Mouse (Mus musculus) heart, adult 18-20 months (tissue): ENCODE measurements around the gene Ankrd35. TPM values are rescaled to one million over a fixed set of nuclear protein-coding genes. Genes with fewer than 3 reads are reported as not detected.
A peak's percentile ranks its signal among the peaks of the same experiment; 100 is the strongest.
"Not testable (repeated sequence)": the region's sequence is repeated elsewhere in the genome, so short reads cannot be mapped to it uniquely, and the experiment has no call there.

ENCODE experiments used
- DNase-seq, 2 experiments: peaks; one replicate each; pipeline ENCODE4 v3.0.0; 2021 to 2022; ENCODE audit warnings: mixed read lengths in 1 of 2
- long read RNA-seq, 2 experiments: library from polyadenylated mRNA; stranded (forward); transcript quantifications; one replicate each; pipeline ENCODE4 v2.0.0; 2021
- total RNA-seq, 2 experiments: library from RNA; stranded (reverse); gene quantifications; 2 replicates each; pipeline ENCODE4 v1.2.3; 2021

The Ankrd35 gene
- 1 to 10 TPM; 1.2 to 1.3 TPM for total RNA-seq
- long read RNA-seq, experiment 1, partial matches to known transcripts, result 0 of 10 reads
- long read RNA-seq, experiment 1, other reads (novel, unspliced or antisense), result 10 of 10 reads
- long read RNA-seq, experiment 2, partial matches to known transcripts, result 0 of 7 reads
- long read RNA-seq, experiment 2, other reads (novel, unspliced or antisense), result 7 of 7 reads

DNA sequence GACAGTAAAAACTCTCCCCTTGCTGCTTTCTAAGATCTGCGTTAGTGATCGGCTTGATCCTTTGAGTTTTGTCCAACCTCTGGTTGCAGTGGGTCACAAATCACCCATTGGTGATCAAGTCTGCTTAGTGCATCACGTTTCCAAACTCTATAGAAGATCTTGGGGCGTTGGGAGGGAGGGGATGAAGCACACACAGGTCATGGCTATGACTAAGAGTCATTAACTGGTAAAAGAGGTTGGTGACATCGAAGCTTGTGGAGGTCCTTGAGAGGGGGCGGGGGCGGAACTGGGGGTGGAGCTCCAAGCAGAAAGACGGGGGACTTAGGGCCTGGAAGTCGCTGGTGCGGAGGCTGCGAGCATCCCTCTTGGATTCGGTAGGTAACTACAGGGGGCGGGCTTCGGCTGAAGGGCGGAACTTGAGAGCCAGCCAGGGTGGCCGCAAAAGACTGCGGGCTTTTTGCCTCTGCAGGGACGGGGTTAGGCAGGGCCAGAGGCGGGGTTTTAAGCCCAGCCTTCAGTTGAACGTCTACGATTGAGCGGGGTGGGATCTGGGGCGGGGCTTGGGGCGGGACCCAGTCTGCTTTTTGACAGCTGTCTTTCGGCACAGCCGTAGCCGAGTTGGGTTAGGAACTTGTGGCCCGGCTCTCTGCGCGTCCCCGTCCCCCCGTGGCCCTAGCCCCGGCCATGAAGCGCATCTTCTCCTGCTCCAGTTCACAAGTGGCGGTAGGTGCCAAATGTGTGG is at the start of gene Ankrd35:
Gene Ankrd35, plus strand, starts transcription at position 405 of the 742 bp plus-strand sequence.
- DNase-seq, result peak; percentile 82 to 89

DNA sequence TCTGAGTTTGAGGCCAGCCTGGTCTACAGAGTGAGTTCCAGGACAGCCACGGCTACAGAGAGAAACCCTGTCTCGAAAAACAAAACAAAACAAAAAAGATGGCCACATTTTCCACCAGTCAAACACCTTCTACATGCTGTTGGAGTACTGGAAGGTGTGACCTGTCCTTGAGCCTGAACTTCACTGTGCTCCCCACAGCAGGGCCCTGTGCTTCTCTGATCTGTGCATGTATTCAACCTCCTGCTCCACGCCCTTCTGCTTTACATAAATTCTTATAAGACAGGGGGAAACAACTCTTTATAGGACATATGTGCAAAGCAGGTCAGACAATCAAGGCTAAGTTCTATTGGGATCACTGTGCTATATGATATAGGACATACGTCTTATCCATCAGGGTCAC is 46.7 kb upstream of the Ankrd35 start:
- no peak for DNase-seq

DNA sequence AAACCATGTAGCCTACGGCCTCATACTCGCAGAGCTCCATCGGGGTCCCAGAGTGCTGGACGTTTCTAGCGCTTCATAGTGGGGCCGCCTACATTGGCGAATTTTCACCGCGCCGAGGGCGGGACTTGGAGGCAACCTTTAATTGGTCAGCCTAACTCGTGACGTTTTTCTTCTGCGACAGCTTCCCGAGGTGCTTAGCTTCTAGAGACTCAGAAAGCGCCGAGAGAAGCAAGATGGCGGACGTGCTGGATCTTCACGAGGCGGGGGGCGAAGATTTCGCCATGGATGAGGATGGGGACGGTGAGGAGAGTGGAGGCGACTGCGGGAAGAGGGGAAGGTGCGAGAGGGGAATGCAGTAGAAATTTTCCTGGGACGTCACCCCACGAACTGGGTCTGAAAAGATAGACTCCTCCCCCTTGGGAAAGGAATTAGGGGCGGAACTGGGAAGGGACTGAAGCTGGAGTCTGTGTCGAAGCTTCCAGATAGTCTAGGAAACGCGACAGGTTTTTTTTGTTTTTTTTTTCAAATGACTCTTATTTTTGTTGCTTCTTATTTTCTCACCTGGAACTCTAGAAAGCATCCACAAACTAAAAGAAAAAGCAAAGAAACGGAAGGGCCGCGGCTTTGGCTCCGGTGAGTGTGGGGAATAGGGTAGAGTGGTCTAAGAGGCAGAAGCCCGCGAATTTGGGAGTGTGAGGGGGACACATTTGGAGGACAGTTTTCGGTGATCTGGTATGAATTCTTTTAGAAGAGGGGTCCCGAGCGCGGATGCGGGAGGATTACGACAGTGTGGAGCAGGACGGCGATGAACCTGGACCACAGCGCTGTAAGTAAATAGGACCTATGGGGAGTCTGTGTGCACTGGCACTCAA is 40.0 kb upstream of the Ankrd35 start, which contains the start of gene Rbm8a:
Gene Rbm8a, plus strand, starts transcription at position 205 of the 872 bp plus-strand sequence.
- DNase-seq, result peak; percentile 97 to 99

DNA sequence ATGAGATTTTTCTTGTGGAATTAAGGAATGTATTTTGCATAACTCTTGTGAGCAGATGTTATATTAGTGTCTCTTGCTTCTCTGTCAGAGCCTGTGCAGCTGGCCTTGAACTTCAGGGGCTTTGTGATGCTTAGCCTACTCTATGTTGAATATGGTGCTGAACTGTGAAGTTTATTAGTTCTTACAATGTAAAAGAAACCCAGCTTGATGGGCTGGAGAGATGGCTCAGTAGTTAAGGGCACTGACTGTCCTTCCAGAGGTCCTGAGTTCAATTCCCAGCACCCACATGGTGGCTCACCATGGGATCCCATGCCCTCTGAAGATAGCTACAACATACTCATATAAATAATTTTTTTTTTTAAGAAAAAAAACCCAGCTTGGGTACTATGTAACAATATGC is 37.9 kb upstream of the Ankrd35 start:
- DNase-seq, result no peak

DNA sequence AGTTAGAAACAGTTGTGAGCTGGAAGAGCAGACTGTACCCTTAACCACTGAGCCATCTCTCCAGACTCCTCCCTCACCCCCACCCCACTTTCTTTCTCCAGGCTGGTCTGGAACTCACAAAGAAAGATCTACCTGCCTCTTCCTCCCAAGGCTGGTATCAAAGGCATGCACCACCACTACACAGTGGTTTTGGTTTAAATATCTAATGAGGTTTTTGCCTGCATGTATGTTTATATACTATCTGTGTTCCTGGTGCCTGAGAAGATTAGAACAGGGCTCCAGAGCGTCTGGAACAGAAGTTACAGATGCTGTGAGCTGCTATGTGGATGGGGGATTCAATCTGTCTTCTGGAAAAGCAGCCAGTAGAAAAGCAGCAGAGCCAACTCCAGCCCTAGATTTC is 35.9 kb upstream of the Ankrd35 start:
- DNase-seq, result no peak

DNA sequence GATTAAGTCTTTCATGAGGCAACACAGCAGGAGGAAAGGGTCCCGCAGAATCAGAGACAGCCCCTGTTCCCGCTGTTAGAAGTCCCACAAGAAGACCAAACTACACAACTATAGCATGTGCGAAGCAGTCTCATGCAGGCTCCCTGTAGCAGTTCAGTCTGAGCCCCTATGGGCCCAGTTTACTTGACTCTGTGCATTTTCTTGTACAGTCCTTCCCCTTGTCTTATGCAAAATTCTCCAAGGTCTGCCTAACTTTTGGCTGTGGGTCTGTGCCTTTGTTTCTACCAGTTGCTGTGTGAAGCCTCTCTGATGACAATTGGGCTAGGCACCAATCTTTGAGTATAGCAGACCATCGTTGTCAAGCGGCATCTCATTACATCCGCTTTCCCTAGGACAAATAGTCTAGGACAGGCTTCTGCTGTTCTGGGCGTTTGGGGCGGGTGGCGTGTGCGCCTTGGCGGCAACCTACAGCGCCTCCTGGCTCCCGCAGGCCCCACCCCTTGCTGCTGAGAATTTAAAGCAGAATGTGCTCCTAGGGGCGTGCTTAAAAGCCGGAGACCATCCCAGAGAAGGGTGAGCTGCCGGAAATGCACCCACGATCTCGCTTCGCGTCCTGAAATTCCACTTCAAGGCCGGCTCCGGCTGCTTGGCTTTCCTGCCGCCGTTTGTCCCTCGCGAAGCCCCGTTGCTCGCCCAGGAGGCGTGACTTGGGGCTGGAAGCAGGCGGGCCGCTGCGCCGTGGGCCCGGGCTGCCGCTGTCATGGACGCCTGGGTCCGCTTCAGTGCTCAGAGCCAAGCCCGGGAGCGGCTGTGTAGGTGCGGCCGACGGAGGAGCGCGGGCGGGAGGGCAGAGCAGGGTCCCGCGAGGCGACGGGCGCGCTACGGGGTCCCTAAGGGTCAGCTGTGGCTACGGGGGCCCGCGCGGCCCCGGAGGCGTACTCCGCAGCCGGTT is 34.7 kb upstream of the Ankrd35 start, which contains the start of the genes Pex11b and Gm42957:
Gene Pex11b, plus strand, starts transcription at position 449 of the 952 bp plus-strand sequence.
Gene Gm42957, plus strand, starts transcription at position 547 of the 952 bp plus-strand sequence.
- DNase-seq, result peak; percentile 94 to 95

DNA sequence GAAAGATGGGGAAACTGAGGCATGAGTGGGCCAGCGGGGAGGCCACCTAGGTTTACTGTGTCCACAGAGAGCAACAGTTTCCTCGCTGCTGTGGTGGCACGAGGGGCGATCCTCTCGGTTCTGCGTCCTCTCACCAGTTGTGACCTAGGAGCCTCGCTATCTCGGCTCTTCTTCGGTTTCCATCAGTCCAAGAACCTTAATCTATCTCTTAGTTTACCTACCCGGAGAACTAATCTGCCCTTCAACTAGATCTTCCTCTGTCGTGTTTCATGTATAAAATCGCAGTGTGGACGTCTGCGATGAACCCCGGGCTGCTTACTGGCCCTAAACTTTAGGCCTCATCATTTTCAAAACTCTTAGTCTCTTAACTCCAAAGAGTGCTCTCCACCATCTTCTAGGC is 34.0 kb upstream of the Ankrd35 start:
- no peak for DNase-seq

DNA sequence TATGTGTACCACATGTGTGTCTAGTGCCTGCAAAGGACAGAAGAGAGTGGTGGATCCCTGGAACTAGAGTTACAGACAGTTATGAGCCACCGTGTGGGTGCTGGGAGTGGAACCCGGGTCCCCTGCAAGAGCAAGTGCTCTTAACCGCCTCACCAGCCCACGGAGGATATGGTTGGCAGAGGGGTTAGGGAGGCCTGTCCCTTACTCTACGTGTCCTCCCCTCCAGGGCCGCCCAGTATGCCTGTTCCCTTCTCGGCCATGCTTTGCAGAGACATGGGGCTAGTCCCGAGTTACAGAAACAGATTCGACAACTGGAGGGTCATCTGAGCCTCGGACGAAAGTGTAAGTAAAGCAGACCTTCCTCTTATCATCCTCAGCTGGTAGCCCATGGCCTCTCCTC is 33.5 kb upstream of the Ankrd35 start:
- DNase-seq, result no peak

DNA sequence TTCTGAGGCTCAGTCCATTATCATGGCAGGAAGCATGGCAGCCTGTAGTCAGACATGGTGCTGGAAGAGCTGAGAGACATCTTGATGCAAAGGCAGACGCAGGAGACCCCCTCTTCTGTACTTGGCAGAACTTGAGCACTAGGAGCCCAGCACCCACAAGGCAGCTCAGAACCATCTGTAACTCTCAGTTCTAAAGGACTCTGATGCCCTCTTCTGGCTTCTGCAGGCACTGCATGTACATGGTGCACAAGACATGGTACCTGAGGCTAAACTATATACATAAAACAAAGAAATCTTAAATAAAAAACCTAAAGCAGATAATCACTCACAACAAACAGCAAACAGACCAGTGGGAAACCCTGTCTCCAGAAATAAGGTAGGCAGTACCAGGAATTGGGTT is 30.7 kb upstream of the Ankrd35 start:
- peak; percentile 54 to 87 for DNase-seq

DNA sequence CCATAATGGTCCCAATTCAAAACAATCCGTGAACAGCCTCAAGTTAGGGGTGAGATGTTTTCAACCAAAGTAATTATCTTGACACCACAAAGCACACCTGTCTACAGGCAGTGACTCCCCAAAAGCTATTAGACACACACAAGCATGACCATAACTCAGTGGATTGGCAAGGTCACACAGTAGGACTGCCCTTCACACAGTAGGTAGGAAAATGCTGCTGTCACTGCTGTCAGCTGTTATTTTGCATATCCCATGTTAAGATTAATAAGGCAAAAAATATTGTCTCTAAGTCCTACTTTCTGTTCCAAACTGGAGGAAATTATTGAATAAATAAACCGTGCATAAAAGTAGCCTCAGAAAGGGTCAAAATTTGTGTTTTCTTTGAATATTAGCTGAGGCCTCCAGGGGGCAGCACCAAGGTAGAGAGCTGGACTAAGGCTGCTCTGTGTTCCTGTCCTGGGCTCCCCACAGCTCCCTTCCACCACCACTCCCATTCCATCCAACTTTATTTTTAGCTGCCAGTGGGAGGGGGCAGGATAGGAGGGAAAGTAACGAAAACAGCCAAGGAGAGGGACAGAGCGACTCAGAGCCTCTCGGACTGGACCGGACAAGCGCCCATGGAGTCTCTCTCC is 24.8 kb upstream of the Ankrd35 start, which contains the start of gene Itga10:
Gene Itga10, plus strand, starts transcription at position 567 of the 632 bp plus-strand sequence.
- DNase-seq, result peak; percentile 44 to 61

DNA sequence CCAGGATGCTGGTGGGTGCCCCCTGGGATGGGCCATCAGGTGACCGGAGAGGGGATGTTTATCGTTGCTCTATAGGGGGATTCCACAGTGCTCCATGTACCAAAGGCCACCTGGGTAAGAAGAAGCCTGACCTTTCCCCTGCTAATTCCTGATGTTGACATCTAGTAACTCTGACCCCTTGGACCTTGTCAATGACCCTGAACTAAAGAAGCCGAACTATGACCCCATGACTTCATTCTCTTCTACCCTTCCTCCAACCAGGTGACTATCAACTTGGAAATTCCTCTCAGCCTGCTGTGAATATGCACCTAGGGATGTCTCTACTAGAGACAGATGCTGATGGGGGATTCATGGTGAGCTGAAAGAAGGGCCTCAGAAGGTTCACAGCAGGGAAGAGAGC is 22.6 kb upstream of the Ankrd35 start:
- DNase-seq, result no peak

DNA sequence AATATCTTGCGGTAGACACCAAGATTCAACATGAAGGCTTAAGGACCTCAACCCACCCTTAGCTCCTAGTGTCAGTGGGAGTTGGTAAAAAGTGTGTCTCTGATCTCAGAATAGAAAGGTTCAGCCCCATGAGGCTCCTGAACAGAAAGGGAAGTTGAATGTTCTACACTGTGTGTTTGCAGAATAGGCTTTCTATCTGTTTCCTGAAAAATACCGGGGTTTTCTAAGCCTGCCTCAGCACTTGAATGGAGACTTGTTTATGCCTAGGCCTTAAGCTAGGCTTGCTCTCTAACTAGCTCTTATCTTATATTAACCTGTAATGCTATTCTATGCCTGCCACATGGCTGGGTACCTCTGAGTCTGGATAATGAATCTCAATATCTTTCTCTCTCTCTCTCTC is 9.0 kb upstream of the Ankrd35 start:
- no peak for DNase-seq

DNA sequence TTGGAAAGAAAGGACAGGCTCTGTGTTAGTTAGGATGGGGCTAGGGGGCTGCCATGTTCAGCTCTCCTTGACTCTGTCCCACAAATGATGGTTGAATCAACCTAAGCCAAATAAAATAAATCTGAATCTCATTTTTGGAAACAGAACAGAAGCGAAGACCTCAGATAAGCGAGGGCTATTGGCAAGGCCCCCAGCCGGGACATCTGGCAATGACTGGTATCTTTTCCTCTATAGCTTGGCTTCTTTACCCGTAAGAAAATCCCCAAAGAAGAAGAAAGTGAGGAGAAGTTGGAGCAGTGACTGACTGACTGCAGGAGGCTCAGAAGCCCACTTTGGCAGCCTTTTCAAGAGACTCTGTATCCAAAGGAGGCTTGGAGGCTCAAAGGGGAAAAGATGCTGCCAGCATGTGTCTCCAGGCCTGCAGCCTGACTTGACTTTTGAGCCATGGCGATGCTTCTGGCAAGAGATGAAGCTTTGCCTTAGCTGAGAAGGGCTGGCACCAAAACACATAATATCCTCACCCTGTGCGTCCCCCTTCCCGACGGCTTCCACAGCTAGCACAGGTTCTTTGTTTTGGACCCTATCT is 7.1 kb upstream of the Ankrd35 start:
- DNase-seq, result peak in 1 of 2 experiments; percentile 21

DNA sequence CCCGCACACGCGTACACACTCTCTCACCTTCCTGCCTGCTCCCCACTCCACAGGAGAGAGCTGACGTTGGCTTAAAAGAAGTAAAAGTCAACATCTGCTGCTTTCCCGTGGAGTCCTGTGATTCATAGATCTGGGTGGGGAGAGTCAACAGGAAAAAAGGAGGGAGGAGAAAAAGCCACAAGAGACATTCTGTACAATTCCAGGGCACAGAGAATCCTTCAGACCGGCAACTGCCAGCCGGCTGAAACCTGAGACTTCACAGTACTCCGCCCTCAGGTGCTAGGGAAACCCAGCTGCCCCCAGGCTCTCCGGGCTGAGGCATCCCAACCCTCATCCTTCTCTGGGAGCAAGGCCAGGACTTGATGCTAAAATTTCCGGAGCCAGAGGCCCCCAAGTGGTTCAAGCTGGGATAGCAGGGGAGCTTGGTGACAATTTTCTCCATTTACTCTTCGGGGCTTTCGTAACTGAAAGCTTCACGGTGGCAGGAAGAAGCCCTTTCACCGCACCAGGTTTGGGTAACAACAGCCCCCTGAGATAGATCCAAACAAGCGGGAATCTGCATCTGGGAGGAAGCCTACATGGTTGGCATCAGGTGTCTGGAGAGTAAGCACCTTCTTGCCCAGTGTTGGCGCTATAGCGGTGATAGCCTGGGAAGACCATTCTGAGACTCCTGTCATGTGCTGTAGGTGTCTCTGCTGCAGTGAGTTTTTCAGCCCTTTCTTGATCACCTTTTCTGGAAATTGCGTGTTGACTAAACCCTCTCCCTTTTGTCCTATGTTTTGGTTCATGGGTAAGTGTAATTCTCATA is 6.3 kb upstream of the Ankrd35 start:
- DNase-seq, result peak; percentile 81 to 94

DNA sequence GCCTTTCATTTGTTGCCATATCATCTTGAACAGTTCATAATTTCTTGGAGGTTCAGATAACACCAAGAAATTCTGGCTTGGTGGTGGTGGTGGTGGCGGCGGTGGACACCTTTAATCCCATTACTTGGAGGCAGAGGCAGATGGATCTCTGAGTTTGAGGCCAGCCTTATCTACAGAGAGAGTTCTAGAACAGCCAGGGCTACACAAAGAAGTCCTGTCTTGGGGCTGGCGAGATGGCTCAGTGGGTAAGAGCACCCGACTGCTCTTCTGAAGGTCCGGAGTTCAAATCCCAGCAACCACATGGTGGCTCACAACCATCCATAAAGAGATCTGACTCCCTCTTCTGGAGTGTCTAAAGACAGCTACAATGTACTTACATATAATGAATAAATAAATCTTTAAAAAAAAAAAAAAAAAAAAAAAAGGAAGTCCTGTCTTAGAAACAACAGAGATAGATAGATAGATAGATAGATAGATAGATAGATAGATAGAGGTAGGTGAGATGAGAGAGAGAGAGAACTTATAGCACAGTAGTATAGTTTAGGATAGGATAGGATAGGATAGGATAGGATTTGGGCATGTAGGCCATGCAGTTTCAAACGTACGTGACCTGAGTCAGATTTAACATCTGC is 4.1 kb upstream of the Ankrd35 start:
- not testable (repeated sequence) for DNase-seq

DNA sequence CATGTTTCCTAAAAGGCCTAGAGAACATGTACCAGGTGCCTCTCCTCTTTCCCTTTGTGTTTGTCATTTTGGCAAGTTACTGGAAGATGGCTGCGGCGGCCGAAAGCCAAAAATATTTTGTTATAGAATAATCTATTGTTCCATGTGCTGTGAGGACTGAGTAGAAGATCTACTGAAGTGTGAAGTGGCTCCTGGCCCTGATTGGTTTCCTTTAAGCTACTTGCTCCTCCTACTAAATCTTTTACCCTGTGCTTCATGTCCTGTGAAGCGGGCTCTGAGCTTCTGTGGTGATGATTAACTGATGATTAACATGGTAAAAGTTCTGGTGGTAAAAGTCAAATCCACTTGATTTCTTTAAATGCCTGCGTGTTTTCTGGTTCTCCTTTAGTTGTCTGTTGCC is 3.0 kb upstream of the Ankrd35 start:
- no peak for DNase-seq

DNA sequence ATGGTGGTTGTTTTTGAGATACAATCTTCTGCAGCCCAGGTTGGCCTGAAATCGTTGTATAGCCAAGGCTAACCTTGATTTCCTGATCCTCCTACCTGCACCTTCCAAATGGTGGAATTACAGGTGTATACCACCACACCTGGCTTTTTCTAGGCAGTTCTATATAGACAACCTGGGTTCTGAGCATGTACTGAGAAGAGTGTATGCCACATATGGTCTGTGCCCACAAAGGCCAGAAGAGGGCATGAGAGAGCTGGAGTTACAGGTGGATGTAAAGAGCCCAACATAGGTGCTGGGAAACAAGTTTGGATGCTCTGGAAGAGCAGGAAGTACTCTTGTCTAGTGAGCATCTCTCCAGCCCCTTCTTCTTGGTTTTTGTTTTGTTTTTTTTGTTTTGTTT is 2.6 kb upstream of the Ankrd35 start:
- DNase-seq, result no peak

DNA sequence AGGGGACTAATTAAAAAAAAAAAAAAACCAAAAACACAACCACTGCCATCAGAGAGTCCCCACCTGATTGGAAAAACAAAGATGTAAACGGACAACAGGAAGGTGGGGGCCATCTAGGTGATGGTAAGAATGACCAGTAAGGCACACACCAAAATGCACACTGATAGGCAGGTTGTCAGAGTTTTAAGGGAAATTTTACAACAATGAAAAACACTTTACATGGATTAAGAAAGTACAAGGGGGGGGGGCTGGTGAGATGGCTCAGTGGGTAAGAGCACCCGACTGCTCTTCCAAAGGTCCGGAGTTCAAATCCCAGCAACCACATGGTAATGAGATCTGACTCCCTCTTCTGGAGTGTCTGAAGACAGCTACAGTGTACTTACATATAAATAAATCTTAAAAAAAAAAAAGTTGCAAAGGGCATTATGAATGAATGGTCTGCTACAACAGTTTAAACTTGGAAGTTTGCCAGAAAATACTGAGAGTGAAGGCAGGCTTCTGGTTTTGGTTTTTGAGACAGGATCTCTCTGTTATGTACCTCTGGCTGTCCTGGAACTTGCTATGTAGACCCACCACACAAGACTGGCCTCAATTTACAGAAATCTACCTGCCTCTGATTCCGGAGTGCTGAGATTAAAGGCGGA is 1.4 kb upstream of the Ankrd35 start:
- DNase-seq, result no peak

DNA sequence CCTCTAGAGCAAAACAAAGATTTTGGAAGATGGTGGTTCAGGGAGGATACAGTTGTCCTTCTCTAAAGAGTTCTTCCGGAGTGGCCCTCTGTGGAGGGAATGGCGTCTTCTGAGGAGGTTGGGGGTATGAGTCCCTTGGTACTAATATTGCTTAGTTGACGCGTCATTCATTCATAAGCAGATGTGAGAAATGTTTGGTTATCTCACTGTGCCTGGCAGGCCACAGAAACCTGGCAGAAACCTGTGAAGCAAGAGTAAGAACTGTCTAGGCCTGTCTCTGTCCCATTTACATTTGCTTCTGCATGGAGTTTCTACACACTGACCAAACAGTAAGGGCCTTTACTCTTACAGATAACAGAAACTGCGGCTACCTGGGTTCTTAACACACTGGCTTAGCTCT is 1.6 kb downstream of the Ankrd35 start:
- no peak for DNase-seq
